Mouse (Mus musculus) inflammation-experienced regulatory T-cells, adult 16 weeks (primary cell): ENCODE results near the gene Olfr1177-ps. TPM values are rescaled to one million over a fixed set of nuclear protein-coding genes. Genes with fewer than 3 reads are reported as not detected.

Experiments
- polyA plus RNA-seq: library from polyadenylated mRNA; unstranded; fragments of 100-300 nt; shearing (Covaris generic); gene quantifications from one replicate; pipeline ENCODE4 v1.2.1, GENCODE M21; 2017

Gene Olfr1177-ps
- not detected for polyA plus RNA-seq

DNA sequence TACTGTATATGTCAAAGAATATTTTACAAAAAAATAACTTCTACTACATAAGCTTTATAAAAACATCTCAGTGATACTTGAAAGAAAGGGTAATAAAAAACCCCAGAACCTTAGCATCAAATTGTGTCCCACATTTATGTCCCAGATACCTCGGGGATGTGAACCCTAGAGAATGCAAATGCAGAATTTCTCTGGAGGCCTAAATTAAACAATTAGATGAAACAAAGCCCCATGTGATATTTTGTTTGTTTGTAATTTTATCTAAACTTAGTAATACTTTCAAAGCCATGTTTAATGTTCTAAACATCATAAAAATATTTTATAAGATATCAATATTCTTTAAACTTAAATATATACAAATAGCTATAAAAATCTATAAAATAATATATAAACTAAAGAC is at the start of gene Olfr1177-ps:
Olfr1177-ps (minus strand) TSS at position 101 of the 400 bp plus-strand sequence.

GRCm38 (mm10) chr2:88386762-88387161 is 40.5 kb upstream of the Olfr1177-ps start, which contains the start of gene Olfr1178:
TSS of gene Olfr1178 (plus strand) at chr2:88387062.

GRCm38 (mm10) chr2:88336421-88336820 is 9.9 kb downstream of the Olfr1177-ps start, which contains the start of gene Olfr1176:
TSS of gene Olfr1176 (plus strand) at chr2:88336721.

DNA sequence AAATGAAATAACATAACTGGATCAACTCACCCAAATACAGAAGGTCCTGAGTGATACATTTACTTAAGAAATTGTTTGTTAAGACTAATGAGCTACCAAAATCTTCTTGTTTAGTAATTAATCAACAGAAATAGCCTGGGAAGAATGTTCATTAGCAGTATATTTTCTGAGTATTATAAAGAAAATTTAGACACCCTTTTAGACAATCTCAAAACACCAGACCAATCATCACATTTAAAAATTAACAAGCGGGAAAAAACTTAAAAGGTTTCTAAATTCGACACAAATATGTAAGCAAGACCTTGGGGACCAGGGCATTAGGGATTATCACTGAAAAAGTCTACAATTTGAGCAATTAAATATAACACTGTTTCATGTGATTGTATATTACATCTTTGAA is 19.2 kb downstream of the Olfr1177-ps start, which contains the start of gene Olfr1175-ps:
Olfr1175-ps (minus strand) TSS at position 101 of the 400 bp plus-strand sequence.

DNA sequence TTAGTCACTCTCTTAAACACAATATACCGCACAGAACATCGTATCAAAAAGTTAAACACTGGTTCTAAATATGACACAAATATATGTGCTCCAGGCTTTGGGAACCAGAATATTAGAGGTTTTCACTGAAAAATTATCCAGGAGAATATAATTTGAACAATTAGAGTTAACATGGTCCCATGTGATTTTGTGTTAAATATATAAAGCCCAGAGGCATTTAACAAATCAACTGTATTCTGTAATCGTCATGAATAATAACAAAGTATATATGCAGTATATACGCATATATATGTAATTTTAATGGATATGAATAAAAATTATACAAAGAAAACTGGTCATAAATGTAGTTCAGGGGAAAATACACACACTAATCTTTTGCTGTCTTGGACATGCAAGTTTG is 31.3 kb downstream of the Olfr1177-ps start, which contains the start of gene Olfr1174-ps:
Olfr1174-ps (minus strand) TSS at position 101 of the 400 bp plus-strand sequence.

Other genes starting within 250 kb of the Olfr1177-ps start
- not detected for gene Olfr1166, start 218.2 kb downstream of the Olfr1177-ps start, polyA plus RNA-seq
- gene Olfr1167, start 191.3 kb downstream of the Olfr1177-ps start, polyA plus RNA-seq: not detected
- not detected for gene Olfr1168, start 164.6 kb downstream of the Olfr1177-ps start, polyA plus RNA-seq
- gene Olfr1170, start 118.2 kb downstream of the Olfr1177-ps start, polyA plus RNA-seq: not detected
- not detected for gene Olfr1173, start 66.6 kb downstream of the Olfr1177-ps start, polyA plus RNA-seq
- not detected for gene Olfr1174-ps, start 31.4 kb downstream of the Olfr1177-ps start, polyA plus RNA-seq
- gene Olfr1175-ps, start 19.3 kb downstream of the Olfr1177-ps start, polyA plus RNA-seq: not detected
- gene Olfr1176, start 9.8 kb downstream of the Olfr1177-ps start, polyA plus RNA-seq: not detected
- not detected for gene Olfr1178, start 40.6 kb upstream of the Olfr1177-ps start, polyA plus RNA-seq
- gene Olfr1179, start 60.0 kb upstream of the Olfr1177-ps start, polyA plus RNA-seq: not detected
- not detected for gene Olfr1180, start 72.7 kb upstream of the Olfr1177-ps start, polyA plus RNA-seq
- gene Olfr1181, start 79.7 kb upstream of the Olfr1177-ps start, polyA plus RNA-seq: 0.07 TPM
- not detected for gene Gm13757, start 102.6 kb upstream of the Olfr1177-ps start, polyA plus RNA-seq
- not detected for gene Olfr1183, start 108.4 kb upstream of the Olfr1177-ps start, polyA plus RNA-seq
- gene Olfr1184, start 137.1 kb upstream of the Olfr1177-ps start, polyA plus RNA-seq: not detected
- gene Olfr1185-ps1, start 146.8 kb upstream of the Olfr1177-ps start, polyA plus RNA-seq: not detected
- not detected for gene Olfr1186, start 172.1 kb upstream of the Olfr1177-ps start, polyA plus RNA-seq
- gene Olfr1188, start 210.4 kb upstream of the Olfr1177-ps start, polyA plus RNA-seq: not detected
- gene Olfr1189, start 240.0 kb upstream of the Olfr1177-ps start, polyA plus RNA-seq: not detected